Mouse (Mus musculus) ES-CJ7 (cell line): ENCODE results near the gene Stk35.

ENCODE experiments used
- DNase-seq: peaks from one replicate; pipeline ENCODE4 v3.0.0; 2011; ENCODE audit warnings: low read depth, low spot score

Stk35 gene

DNA sequence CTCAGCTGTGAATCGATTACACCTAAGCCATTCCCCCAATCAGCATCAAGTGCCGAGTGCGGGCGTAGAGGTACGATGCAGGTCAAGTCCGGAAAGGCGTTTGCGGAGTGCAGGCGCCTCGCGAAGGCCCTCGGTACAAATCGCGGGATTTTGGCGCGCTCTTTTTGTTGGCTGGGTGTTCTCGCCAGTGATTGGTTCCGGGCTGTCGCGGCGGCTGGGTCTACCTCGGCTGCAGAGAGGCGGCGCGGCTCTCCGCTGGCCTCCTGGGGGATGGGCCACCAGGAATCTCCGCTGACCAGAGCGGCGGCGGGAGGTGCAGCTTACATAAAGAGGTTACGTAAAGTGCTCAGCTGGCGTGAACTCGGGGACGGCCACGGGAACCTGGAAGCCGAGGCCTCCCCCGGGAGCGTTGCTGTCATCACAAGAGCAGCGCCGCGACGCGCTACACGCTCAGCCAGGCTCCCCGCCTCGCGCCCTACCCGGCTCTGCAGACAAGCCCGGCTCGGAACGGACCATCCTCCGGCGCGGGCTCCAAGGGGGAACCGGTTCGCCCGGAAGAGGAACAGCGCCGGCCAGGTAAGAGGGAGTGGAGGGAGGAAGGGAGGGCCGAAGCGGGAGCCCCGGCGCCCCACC lies at the start of gene Stk35:
TSS of gene Stk35 (plus strand) at position 247 of the 633 bp plus-strand sequence.
- peak; percentile 96 for DNase-seq

DNA sequence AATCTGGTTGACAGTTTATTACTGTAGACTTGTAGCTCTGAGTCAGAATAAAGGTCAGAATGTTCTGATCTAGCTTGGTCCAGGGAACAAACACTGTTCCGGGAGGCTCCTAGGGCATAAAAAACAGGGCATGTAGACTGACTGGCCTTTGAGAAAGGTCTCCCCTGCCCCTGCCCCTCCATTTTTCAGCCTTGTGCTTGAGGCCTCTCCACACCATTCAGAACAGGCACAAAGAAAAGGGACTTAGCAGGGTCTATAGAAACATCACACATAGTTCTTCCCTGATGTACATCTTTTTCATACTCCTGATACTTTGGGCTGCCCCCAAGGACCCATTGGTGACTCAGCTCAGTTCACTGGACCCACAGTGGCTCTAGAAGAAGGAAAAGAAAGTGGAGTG lies 18.3 kb upstream of the Stk35 start:
- DNase-seq, result no peak

DNA sequence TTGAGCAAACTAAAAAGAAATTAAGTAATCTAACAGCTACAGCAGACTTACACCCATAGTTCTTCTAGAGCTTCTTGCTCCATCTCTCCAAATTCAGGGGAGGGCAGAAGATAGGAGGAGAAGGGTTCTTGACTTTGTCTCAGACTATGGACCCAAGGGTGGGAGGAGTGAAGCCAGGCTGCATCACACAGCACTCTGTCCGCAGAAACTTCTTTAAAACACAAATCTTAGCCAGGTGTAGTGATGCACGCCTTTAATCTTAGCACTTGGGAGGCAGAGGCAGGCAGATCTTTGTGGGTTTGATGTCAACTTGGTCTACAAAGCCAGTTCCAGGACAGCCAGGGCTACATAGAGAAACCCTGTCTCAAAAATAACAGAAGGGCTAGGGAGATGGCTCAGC lies 3.8 kb upstream of the Stk35 start:
- DNase-seq, result no peak

DNA sequence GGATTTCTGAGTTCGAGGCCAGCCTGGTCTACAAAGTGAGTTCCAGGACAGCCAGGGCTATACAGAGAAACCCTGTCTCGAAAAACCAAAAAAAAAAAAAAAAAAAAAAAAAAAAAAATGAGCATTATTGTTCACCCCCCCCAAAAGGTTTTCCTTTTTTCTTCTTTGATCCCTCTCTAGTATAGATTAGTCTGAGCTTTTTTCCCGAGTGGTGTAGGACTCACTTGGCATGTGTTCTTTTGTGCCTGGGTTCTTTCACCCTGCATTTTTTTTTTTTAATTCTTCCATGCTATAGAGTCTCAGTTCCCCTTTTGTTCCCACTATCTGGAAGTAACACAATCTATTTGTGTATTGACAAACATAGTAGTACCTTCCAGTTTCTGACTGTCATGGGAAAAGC lies 2.6 kb upstream of the Stk35 start:
- DNase-seq, result no peak

DNA sequence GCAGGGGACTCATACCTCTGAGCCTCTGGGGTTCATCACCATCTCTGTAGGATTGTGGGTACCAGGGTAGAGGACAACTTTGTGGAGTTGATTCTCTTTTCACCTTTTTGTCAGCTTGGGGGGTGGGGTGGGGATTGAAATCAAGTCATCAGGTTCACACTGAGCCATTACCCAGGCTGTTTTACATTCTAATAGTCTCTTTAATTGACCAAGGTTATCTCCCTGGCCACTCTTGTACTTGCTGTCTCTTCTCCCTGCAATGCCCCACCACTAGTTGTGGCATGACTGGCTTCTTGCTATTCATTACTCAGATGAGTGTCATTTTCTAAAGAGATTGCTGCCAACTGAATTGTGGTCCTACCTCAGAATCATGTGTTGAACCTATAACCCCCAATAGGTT lies 1.9 kb upstream of the Stk35 start:
- peak; percentile 90 for DNase-seq

DNA sequence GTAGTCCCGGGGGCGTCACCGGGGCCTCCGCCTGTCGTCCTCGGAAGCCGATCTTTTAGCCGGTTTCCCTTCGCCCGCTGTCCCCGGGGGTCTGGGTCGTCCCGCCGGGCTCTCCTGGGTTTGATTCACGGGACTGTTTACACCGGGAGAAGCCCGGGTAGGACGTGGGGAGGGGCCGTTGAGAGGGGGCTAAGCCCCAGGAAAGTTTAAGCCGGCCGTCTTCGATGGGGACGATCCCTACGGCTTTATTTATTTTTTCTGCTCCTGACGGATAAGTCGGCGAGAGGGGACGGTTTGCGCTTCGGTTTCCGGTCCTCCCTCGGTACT lies 550 bp downstream of the Stk35 start:
- no peak for DNase-seq

DNA sequence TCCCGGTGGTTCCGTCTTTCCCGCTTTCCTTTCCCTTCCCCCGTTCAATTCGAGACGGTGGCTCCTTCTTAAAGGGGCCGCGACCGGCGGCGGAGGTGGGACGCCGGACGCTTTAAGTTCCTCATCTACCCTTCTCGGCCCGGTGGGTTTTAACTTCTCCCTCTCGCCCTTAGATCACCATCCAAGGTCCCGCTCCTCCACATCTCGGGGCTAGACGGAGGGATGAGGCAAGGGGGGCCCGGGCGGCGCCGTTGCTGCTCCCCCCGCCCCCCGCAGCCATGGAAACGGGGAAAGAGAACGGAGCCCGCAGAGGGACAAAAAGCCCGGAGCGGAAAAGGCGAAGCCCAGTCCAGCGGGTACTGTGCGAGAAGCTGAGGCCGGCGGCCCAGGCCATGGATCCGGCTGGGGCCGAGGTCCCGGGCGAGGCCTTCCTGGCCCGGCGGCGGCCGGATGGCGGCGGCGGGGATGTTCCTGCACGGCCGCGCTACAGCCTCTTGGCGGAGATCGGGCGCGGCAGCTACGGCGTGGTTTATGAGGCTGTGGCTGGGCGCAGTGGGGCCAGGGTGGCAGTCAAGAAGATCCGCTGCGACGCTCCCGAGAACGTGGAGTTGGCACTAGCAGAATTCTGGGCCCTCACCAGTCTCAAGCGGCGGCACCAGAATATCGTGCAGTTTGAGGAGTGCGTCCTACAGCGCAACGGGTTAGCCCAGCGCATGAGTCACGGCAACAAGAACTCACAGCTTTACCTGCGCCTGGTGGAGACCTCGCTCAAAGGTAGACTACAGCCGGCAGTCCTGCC lies 1.1 kb downstream of the Stk35 start:
- peak; percentile 65 for DNase-seq

DNA sequence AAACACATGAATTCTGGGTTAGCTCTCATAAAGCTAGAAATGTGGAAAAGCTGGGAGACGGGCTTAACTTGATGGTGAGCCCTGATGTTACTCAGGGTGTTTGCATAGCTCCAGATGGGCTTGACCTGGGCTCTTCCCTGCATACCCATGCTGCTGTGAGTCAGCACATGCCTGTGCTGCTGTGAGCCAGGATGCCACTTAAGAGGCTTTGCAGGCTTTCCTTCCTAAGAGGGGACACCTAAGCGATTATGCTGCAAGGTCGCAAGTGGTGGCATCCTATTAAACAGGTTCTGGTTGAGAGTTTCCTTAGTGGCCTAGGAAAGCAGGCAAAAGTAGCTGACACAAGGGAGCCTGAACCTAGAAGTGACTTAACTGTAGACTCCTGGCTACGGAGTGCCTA lies 5.2 kb downstream of the Stk35 start:
- DNase-seq, result no peak

DNA sequence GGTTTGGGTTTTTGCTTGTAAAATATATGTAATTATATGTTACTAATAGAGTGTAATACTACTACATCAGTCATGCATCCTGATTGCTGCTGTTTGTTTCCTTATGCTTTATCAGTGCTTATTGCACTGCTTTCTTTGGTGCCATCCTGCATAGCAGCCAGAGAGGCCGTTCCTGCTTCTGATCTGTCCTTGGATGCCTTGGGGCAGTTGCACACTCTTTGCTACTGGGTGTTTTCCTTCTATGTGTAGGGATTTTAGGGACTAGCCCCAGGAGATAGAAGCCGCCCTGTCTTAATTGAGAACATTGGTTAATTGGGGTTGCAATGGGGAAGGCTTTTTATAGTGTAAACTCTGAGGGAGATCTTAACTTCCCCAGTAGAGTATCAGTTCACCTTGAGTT lies 6.2 kb downstream of the Stk35 start:
- DNase-seq, result no peak

DNA sequence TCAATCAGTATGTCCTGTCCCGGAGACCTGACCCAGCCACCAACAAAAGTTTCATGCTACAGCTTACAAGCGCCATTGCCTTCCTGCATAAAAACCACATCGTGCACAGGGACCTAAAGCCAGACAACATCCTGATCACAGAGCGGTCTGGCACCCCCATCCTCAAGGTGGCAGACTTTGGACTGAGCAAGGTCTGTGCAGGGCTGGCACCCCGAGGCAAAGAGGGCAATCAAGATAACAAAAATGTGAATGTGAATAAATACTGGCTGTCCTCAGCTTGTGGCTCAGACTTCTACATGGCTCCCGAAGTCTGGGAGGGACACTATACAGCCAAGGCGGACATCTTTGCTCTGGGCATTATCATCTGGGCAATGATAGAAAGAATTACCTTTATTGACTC lies 10.2 kb downstream of the Stk35 start:
- no peak for DNase-seq

DNA sequence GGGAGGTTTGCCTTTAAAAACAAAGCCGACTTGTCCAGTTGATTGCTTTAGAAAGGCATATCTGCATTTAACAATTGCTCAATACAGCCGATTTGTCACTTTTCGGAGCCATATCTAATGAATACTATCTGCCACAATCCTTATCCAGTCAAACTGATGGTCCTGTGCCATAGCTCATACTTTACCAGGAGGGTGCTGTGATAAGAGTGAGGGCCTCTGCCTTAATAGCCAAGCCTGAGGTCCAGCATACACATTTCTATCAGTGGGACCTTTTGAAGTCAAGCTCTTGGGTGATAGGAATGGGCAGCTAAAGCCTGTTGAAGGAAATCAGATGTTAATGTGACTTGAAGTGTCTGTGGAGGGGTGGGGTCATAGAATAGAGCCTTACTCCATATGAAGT lies 13.7 kb downstream of the Stk35 start:
- DNase-seq, result no peak

DNA sequence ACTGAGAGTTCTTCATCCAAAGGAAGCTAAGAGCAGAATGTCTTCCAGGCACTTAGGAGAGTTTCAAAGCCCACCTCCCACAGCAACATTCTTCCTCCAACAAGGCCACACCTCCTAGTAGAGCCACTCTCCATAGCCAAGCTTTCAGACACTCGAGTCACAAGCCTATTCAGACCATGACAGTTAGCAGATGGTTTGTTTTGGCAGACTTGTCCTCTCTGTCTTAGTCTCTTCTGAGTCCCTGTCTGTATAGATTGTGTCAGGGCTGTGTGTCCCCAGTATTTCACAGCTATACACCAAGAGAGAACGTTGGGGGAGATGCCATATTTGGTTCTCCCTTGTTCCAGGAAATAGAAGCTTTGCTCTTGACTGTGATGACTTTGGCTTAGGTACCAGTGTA lies 14.8 kb downstream of the Stk35 start:
- no peak for DNase-seq

DNA sequence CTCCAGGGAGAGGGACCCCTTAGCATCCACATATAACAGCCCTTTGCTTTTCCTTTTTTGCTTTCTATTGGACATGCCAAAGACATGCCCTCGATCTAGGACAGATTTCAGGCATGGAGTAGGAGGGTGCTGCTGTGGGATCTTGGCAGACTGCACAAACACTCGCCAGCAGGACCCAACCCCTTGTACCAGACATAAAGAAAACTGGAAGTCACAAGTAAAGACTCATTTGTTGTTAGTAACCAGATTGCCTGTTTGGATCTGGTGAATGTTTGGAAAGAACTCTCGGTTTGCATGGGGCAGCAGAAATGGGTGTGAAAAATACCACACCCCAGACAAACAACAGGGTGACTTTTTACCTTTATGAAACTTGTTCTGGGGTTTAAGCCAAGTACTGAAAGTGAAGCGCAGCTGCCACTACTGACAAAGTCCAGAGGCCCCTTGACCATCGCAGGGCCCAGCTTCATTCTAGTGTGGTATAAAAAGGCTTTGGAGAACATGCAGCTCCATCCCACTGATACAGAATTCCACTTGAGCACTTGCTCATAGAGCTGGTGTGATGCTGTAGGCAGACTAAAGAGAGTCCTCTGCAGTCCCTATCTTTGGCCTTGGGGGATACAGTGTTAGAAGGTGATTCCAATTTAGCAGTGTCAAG lies 17.4 kb downstream of the Stk35 start:
- no peak for DNase-seq

DNA sequence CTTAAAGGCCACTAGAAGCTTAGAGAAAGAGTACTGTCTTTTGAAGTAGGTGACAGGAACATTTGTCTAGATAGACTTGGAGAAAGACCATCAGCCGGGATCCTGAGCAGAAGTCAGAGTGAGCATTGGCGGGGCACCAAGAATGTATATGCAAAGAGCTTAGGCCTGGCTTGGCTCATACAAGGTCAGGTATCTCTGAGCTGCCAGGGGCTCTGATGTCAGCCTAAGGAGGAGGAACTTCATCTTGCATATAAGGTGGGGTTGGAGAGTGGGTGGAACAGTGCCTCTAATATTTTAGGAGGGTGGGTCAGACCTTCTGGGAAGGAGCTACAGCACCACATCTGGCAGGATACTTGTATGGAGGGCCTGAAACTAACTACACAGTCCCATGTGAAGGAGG lies 18.6 kb downstream of the Stk35 start:
- DNase-seq, result peak; percentile 27

DNA sequence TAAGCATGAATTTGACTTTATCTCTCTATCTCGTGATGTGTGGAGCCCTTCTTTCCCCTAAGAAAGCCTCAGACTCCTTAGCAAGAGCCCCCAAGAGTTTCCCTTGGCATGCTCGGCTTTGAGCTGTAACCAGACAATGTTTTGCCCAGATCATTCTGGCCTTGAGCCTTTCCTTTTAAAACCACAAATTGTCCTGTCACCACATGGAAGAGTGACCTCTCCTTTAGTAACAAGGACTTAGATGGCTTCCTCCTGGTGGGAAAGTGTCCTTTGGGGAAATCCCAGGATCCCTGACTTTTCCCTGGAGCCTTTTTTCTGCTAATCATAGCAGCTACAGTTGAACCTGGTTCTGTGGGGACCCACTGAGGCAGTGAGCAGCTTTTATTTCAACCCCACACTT lies 19.2 kb downstream of the Stk35 start:
- DNase-seq, result no peak

DNA sequence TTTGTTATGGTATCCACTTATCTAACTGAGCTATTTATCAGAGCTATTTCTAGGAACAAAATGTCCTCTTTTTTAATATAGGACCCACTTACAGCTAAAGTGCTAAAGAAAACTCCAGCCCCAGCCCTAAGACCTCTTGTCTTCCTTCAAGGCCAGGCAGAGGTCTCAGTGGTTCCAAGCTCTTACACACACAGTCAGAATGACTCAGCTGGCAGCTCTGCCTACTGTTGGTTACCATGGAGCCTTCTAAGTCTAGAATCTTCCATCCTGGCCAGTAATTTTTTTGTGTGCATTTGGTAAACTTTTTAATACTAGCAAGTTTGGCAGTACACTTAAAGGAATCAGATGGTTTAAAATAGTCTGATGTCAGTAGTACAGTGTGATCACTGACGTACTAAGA lies 19.6 kb downstream of the Stk35 start:
- no peak for DNase-seq

DNA sequence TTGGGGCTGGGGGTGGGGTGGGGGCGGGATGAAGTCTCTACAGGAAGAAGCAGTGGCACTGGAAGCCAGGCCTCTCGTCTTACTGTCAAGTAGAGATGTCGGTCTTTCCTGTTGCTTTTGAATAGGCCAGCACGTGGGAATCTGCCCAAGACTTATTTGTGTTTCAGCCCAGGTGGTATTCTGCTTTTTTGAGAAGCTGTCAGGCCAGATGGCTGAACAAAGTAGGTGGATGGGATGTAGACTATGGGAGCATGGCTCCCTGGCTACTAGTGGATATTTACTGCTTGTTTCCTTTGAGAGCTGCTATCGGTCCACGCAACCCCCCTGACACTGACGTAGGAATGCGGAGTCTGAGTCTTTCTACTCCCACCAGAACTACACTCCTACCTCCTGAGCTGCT lies 20.7 kb downstream of the Stk35 start:
- no peak for DNase-seq

DNA sequence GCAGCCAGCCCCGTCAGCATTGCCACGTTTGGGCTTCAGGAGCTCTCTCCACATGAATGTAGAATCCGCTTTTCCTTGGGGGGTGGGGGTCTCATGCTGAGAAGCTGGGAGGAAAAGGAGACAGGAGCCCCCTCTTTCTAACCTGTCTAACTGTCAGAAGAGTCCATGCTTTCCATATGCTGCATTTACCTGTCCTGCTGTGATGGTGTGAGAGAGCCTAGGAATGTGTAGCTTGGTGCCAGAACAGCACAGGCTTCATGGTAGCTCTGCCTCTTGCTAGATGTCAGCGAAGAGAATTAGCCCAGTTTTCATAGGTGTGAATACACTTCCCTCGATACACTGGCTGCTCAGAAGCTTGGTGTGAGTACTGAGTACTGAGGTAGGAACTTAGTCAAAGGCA lies 21.3 kb downstream of the Stk35 start:
- DNase-seq, result no peak

DNA sequence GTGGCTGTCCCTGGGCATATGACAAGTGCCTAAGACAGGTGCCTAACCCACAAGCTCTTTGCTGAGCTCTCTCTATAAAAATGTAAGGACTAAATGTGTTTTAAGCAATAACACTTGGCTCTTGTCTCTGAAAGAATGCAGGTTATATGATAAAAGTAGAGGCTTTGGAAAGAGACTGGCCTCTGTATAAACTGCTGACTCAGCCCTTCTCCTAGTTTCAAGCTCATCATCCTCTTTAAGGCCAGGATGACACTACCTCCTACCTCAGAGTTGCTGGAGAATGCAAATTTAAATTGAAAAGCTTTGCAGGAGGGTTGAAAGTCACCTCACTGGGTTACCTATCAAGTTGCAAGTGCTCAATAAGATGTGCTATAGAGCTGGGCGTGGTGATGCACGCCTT lies 23.0 kb downstream of the Stk35 start:
- DNase-seq, result no peak

DNA sequence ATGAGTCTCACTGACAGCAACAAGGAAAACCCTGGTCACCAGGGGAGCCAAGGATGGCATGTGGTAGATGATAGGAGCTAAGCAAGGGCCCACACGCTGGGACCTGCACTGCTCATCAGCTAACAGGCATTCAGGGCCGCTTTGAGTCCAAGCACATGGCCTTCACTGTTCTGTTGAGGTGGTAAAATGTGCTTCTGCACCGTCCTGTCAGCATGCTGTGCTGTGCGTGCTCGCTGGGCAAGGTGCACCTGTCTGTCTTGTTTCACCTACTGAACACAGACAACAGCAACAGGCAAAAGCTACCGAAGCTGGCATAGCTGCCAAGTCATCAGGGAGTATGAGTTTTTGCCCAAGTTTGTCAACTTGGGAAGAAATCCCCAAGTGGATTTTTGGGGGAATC lies 23.9 kb downstream of the Stk35 start:
- no peak for DNase-seq

DNA sequence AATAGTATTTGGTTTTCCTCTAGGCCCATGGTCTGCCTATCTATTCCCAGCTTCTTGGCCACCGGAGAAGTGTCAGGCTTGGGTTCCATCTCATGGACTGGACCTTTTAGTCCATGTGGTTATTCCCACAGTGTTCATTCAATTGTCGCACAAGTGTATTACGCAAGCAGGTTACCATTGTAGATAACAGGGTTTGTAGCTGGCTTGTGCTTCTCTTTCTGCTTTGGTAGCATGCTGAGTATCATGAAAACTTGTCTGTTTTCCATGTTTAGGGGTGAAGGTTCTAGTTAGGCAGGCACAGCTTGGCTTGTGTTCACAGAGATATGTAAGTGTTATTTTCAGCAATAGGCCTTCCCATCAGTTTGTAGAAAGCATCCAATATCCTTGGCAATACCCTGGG lies 25.8 kb downstream of the Stk35 start:
- no peak for DNase-seq

DNA sequence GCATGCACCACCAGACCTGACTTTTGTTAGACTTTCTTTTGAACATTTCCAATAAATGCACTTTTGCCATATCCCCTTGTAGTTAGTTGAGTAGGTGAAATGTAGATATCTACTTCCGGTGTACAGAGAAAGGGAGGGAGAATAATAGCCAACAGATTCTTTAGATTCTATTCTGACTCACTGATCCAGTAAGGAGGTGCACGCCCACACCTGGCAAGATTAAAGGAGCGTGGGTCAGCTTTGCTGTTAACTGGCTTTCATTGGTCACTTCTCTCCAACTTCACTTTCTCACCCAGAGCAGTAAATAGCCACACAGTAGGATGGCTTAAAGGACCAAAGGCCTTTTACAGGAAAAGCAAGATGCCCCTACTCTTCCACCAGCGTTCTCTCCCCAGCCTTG lies 32.7 kb downstream of the Stk35 start:
- DNase-seq, result no peak

DNA sequence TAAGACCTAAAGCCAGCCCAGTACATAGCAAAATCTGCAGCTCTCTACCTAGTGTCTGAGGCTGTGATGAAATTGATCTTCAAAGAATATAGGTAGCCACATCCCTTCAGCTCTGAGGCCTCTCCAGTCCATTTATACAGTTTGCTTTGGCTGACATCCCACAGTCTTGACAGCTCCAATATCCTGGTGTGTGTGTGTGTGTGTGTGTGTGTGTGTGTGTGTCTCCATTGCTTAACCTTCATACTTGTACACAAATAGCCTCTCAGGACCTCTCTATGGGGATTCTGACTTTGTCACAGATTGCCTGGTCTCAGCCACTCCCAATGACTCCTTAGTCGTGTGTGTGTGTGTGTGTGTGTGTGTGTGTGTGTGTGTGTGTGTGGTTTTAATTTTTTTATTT lies 33.9 kb downstream of the Stk35 start:
- no peak for DNase-seq
